Mouse (Mus musculus): Measurements from ENCODE around the gene Cdkl4.

DNA sequence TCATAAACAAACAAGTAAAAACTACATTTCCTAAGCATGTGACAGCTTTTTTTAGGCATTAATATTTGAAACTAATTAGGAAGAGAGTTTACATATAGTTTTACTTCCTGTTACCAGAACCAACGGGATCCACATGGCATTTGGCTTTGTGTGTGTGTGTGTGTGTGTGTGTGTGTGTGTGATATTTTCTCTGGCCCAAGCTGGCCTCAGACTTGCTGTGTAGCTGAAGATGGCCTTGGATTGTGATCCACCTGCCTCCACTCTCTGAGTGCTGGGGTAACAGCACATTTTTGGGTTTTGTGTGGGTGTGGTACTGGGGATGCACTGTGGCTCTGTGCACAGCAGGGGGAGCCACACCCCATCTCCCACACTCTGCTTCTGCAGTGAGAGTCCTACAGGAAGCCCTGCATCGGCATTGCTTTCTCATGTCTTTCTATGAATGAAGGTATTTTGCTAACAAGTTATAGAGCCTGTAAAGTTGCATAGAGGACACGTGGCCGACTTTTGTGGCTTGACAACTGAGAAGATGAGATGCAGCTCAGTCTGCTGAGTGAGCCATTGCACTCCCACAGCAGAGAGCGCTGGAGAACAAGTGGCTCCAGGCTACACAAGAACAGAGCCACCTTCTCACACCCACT lies 43.3 kb upstream of the Cdkl4 start:
- peak; percentile 82; the same call in 1 of the 2 replicates for TF ChIP-seq CTCF (IDR thresholded peaks at IDR 0.05; ENCODE audit: extremely low read depth, insufficient read length, insufficient replicate concordance, low read depth, low read length)
- no peak for TF ChIP-seq POLR2A (IDR thresholded peaks at IDR 0.05; ENCODE audit: low read depth, low read length)

All from small intestine, adult 2 months (tissue).